Mouse (Mus musculus): ENCODE data around the gene Cd68.
"Not testable (repeated sequence)": the region's sequence is repeated elsewhere in the genome, so short reads cannot be mapped to it uniquely, and the experiment has no call there.

The Cd68 gene

GRCm38 (mm10) chr11:69665961-69666664 is at the start of gene Cd68:
TSS of gene Cd68 (minus strand) at chr11:69666153.
- peak in 1 of 2 experiments; percentile 45 for DNase-seq (ENCODE audit: low spot score in 2 of 2)

- peak in 1 of 2 experiments; percentile 18 for DNase-seq (ENCODE audit: low spot score in 2 of 2)
Measured at GRCm38 (mm10) chr11:69715482-69715881, 49.5 kb upstream of the Cd68 start.

- no peak for DNase-seq (ENCODE audit: low spot score in 2 of 2)
Measured at GRCm38 (mm10) chr11:69714636-69715329, 48.8 kb upstream of the Cd68 start.

GRCm38 (mm10) chr11:69712954-69713672 is 47.2 kb upstream of the Cd68 start:
- DNase-seq (ENCODE audit: low spot score in 2 of 2), result no peak

- DNase-seq (ENCODE audit: low spot score in 2 of 2), result no peak
Measured at GRCm38 (mm10) chr11:69711082-69711481, 45.1 kb upstream of the Cd68 start.

- no peak for DNase-seq (ENCODE audit: low spot score in 2 of 2)
Measured at GRCm38 (mm10) chr11:69710470-69710869, 44.5 kb upstream of the Cd68 start.

- no peak for DNase-seq (ENCODE audit: low spot score in 2 of 2)
Measured at GRCm38 (mm10) chr11:69709554-69710446, 43.8 kb upstream of the Cd68 start.

GRCm38 (mm10) chr11:69708614-69709265 is 42.8 kb upstream of the Cd68 start:
- DNase-seq (ENCODE audit: low spot score in 2 of 2), result no peak

GRCm38 (mm10) chr11:69707873-69708381 is 42.0 kb upstream of the Cd68 start:
- DNase-seq (ENCODE audit: low spot score in 2 of 2), result no peak

GRCm38 (mm10) chr11:69707480-69707847 is 41.5 kb upstream of the Cd68 start:
- no peak for DNase-seq (ENCODE audit: low spot score in 2 of 2)

- no peak for DNase-seq (ENCODE audit: low spot score in 2 of 2)
Measured at GRCm38 (mm10) chr11:69706775-69707479, 41.0 kb upstream of the Cd68 start.

GRCm38 (mm10) chr11:69704613-69705010 is 38.7 kb upstream of the Cd68 start:
- no peak for DNase-seq (ENCODE audit: low spot score in 2 of 2)

- no peak for DNase-seq (ENCODE audit: low spot score in 2 of 2)
Measured at GRCm38 (mm10) chr11:69703814-69704612, 38.1 kb upstream of the Cd68 start.

- DNase-seq (ENCODE audit: low spot score in 2 of 2), result not testable (repeated sequence)
Measured at GRCm38 (mm10) chr11:69703381-69703780, 37.4 kb upstream of the Cd68 start.

- not testable (repeated sequence) for DNase-seq (ENCODE audit: low spot score in 2 of 2)
Measured at GRCm38 (mm10) chr11:69702886-69703285, 36.9 kb upstream of the Cd68 start.

- DNase-seq (ENCODE audit: low spot score in 2 of 2), result no peak
Measured at GRCm38 (mm10) chr11:69699595-69699994, 33.6 kb upstream of the Cd68 start.

- DNase-seq (ENCODE audit: low spot score in 2 of 2), result no peak
Measured at GRCm38 (mm10) chr11:69698574-69698973, 32.6 kb upstream of the Cd68 start.

- no peak for DNase-seq (ENCODE audit: low spot score in 2 of 2)
Measured at GRCm38 (mm10) chr11:69697396-69697795, 31.4 kb upstream of the Cd68 start.

Data from spleen, postnatal 14 days (tissue).